Mouse (Mus musculus) limb, embryonic 13.5 days (tissue): ENCODE measurements around the gene Smdt1. TPM values are rescaled to one million over a fixed set of nuclear protein-coding genes. Genes with fewer than 3 reads are reported as not detected.
A peak's percentile ranks its signal among the peaks of the same experiment; 100 is the strongest.

Experiments used
- ATAC-seq: fragments of 200-750 bp; cut with Nextera tagmentation; 2 replicates; pipeline ENCODE4 v1.8.0; 2017; ENCODE audit warnings: low read depth, moderate number of reproducible peaks, moderate TSS enrichment; ENCODE audit not compliant: low FRiP score
- H3K27ac ChIP-seq: fragments of 300-500 bp; sonication (generic); 2 replicates; pipeline ENCODE4 v1.5.1; 2015; ENCODE audit warnings: inconsistent platforms, mild to moderate bottlenecking, moderate library complexity
- H3K27me3 ChIP-seq: fragments of 300-500 bp; sonication (generic); 2 replicates; pipeline ENCODE4 v1.6.1; 2015; ENCODE audit warnings: mild to moderate bottlenecking, inconsistent platforms
- H3K36me3 ChIP-seq: fragments of 300-500 bp; sonication (generic); 2 replicates; pipeline ENCODE4 v1.6.1; 2015; ENCODE audit warnings: inconsistent platforms, mild to moderate bottlenecking, moderate library complexity
- H3K4me1 ChIP-seq: fragments of 300-500 bp; sonication (generic); 2 replicates; pipeline ENCODE4 v1.6.1; 2015; ENCODE audit warnings: inconsistent platforms
- H3K4me2 ChIP-seq: fragments of 300-500 bp; sonication (generic); replicated peaks from 2 replicates; pipeline ENCODE4 v1.6.1; 2015; ENCODE audit warnings: inconsistent platforms, mild to moderate bottlenecking, moderate library complexity
- H3K4me3 ChIP-seq: fragments of 300-500 bp; sonication (generic); 2 replicates; pipeline ENCODE4 v1.5.1; 2015; ENCODE audit warnings: moderate library complexity, mild to moderate bottlenecking, inconsistent platforms
- H3K9ac ChIP-seq: fragments of 300-500 bp; sonication (generic); 2 replicates; pipeline ENCODE4 v1.6.1; 2015; ENCODE audit warnings: mild to moderate bottlenecking, inconsistent platforms
- H3K9me3 ChIP-seq: fragments of 300-500 bp; sonication (generic); 2 replicates; pipeline ENCODE4 v1.6.1; 2016; ENCODE audit warnings: inconsistent platforms
- WGBS: fragments of 180-500 bp; shearing (Covaris S2); methylation state at CpG from one replicate; pipeline ENCODE4 v1.1.7; 2015; 5-methylcytosine and 5-hydroxymethylcytosine counted together
- polyA plus RNA-seq: library from polyadenylated mRNA; unstranded; fragments of >200 nt; fragmentation: Nextera tagmentation; extraction: Ambion mirVana; gene quantifications from 2 replicates; pipeline ENCODE4 v1.2.1, GENCODE M21; 2015

Gene Smdt1
- polyA plus RNA-seq, 1 experiment from 2014 or later: 239 TPM

GRCm38 (mm10) chr15:82345820-82346470, 7.2 kb downstream of the Smdt1 start:
- H3K9me3 ChIP-seq: no peaks in the 10 kb centered on the region
- peak overlapping the region; percentile 68 for H3K9ac ChIP-seq

GRCm38 (mm10) chr15:82346580-82347302, 8.0 kb downstream of the Smdt1 start:
- H3K27me3 ChIP-seq: no peaks in the 10 kb centered on the region
- H3K4me3 ChIP-seq: peak overlapping the region; percentile 65
- H3K27ac ChIP-seq: peak overlapping the region; percentile 22; the same call in 1 of the 2 replicates
- H3K9me3 ChIP-seq: no peaks in the 10 kb centered on the region
- H3K4me2 ChIP-seq: peak overlapping the region; percentile 89
- 58% methylated on average over 14 of the region's 14 CpGs for WGBS
- H3K4me1 ChIP-seq: peaks cover 27% of the 10 kb centered on the region
- no peak for ATAC-seq
- H3K36me3 ChIP-seq: peaks cover 41% of the 10 kb centered on the region
- H3K9ac ChIP-seq: peak overlapping the region; percentile 68

More at GRCm38 (mm10) chr15:82345820-82346470, 7.2 kb downstream of the Smdt1 start:
- under 1% methylated on average over 51 of the region's 51 CpGs for WGBS
- Histone ChIP-seq H3K27me3 (no peaks in the 10 kb centered on the region), H3K27ac (peak overlapping the region; percentile 81; the same call in 1 of the 2 replicates), H3K36me3 (peaks cover 37% of the 10 kb centered on the region), H3K4me1 (peaks cover 32% of the 10 kb centered on the region), H3K4me2 (peak overlapping the region; percentile 89), H3K4me3 (peak overlapping the region; percentile 65)
- peak; percentile 98 for ATAC-seq

- Histone ChIP-seq H3K4me2 (peak overlapping the region; percentile 89), H3K4me1 (peaks cover 27% of the 10 kb centered on the region), H3K9ac (peak overlapping the region; percentile 68), H3K9me3 (no peaks in the 10 kb centered on the region), H3K27ac (no peak overlapping the region), H3K4me3 (peak overlapping the region; percentile 65), H3K27me3 (no peaks in the 10 kb centered on the region), H3K36me3 (peaks cover 41% of the 10 kb centered on the region)
- ATAC-seq: no peak
- WGBS: 79% methylated on average over 4 of the region's 4 CpGs
These were observed 8.5 kb downstream of the Smdt1 start for GRCm38 (mm10) chr15:82347303-82347676.

- 92% methylated on average over 12 of the region's 12 CpGs for WGBS
- H3K4me2 ChIP-seq: peak overlapping the region; percentile 89
- no peaks in the 10 kb centered on the region for H3K9me3 ChIP-seq
- peaks cover 28% of the 10 kb centered on the region for H3K4me1 ChIP-seq
- no peak overlapping the region for H3K27ac ChIP-seq
- no peak overlapping the region for H3K9ac ChIP-seq
- ATAC-seq: no peak
- peaks cover 41% of the 10 kb centered on the region for H3K36me3 ChIP-seq
- H3K4me3 ChIP-seq: no peak overlapping the region
- H3K27me3 ChIP-seq: no peaks in the 10 kb centered on the region
These were observed 9.1 kb downstream of the Smdt1 start for GRCm38 (mm10) chr15:82347852-82348251.

- Histone ChIP-seq H3K4me1 (peaks cover 34% of the 10 kb centered on the region), H3K9me3 (no peaks in the 10 kb centered on the region), H3K4me2 (peak overlapping the region; percentile 89; the same call in 1 of the 2 replicates), H3K27me3 (no peaks in the 10 kb centered on the region), H3K4me3 (no peak overlapping the region), H3K36me3 (peaks cover 41% of the 10 kb centered on the region), H3K9ac (no peak overlapping the region), H3K27ac (no peak overlapping the region)
- WGBS: 91% methylated on average over 8 of the region's 8 CpGs
- ATAC-seq: no peak
These were observed 9.7 kb downstream of the Smdt1 start for GRCm38 (mm10) chr15:82348258-82348998.

GRCm38 (mm10) chr15:82348999-82349341, 10.2 kb downstream of the Smdt1 start:
- Histone ChIP-seq H3K27me3 (no peaks in the 10 kb centered on the region), H3K4me3 (no peak overlapping the region), H3K27ac (no peak overlapping the region), H3K4me1 (peaks cover 35% of the 10 kb centered on the region), H3K36me3 (peaks cover 41% of the 10 kb centered on the region), H3K9me3 (no peaks in the 10 kb centered on the region), H3K4me2 (no peak overlapping the region), H3K9ac (no peak overlapping the region)
- WGBS: 86% methylated on average over 2 of the region's 2 CpGs
- ATAC-seq: no peak

- H3K4me1 ChIP-seq: peaks cover 39% of the 10 kb centered on the region
- H3K9ac ChIP-seq: no peak overlapping the region
- H3K27ac ChIP-seq: no peak overlapping the region
- no peak overlapping the region for H3K4me3 ChIP-seq
- ATAC-seq: no peak
- no peaks in the 10 kb centered on the region for H3K27me3 ChIP-seq
- no peaks in the 10 kb centered on the region for H3K9me3 ChIP-seq
- H3K36me3 ChIP-seq: peaks cover 41% of the 10 kb centered on the region
- no peak overlapping the region for H3K4me2 ChIP-seq
- 85% methylated on average over 4 of the region's 4 CpGs for WGBS
These were observed 11.6 kb downstream of the Smdt1 start for GRCm38 (mm10) chr15:82350349-82350748.

- peaks cover 38% of the 10 kb centered on the region for H3K4me1 ChIP-seq
- no peaks in the 10 kb centered on the region for H3K9me3 ChIP-seq
- H3K9ac ChIP-seq: no peak overlapping the region
- no peak overlapping the region for H3K27ac ChIP-seq
- no peak overlapping the region for H3K4me3 ChIP-seq
- H3K27me3 ChIP-seq: no peaks in the 10 kb centered on the region
- no peak for ATAC-seq
- peaks cover 41% of the 10 kb centered on the region for H3K36me3 ChIP-seq
- WGBS: 82% methylated on average over 3 of the region's 3 CpGs
- no peak overlapping the region for H3K4me2 ChIP-seq
These were observed 12.7 kb downstream of the Smdt1 start for GRCm38 (mm10) chr15:82351480-82351879.

GRCm38 (mm10) chr15:82353078-82353744, 14.5 kb downstream of the Smdt1 start:
- 30% methylated on average over 14 of the region's 14 CpGs for WGBS
- H3K4me2 ChIP-seq: peak overlapping the region; percentile 93
- peaks cover 23% of the 10 kb centered on the region for H3K4me1 ChIP-seq
- H3K9ac ChIP-seq: peak overlapping the region; percentile 97
- no peaks in the 10 kb centered on the region for H3K9me3 ChIP-seq
- H3K36me3 ChIP-seq: peaks cover 32% of the 10 kb centered on the region
- no peak for ATAC-seq
- H3K4me3 ChIP-seq: peak overlapping the region; percentile 94
- 0 out of 2 replicates have a peak overlapping the region, but pooled peaks have one; percentile 52 for H3K27ac ChIP-seq
- H3K27me3 ChIP-seq: no peaks in the 10 kb centered on the region

- Histone ChIP-seq H3K27ac (0 out of 2 replicates have a peak overlapping the region, but pooled peaks have one; percentile 52), H3K9me3 (no peaks in the 10 kb centered on the region), H3K4me2 (peak overlapping the region; percentile 93), H3K9ac (peak overlapping the region; percentile 97), H3K36me3 (peaks cover 27% of the 10 kb centered on the region), H3K27me3 (no peaks in the 10 kb centered on the region), H3K4me3 (peak overlapping the region; percentile 94), H3K4me1 (peaks cover 27% of the 10 kb centered on the region)
- WGBS: under 1% methylated on average over 23 of the region's 23 CpGs
- ATAC-seq: no peak; the same call in 1 of the 2 replicates
These were observed 15.0 kb downstream of the Smdt1 start for GRCm38 (mm10) chr15:82353745-82354113.

GRCm38 (mm10) chr15:82354126-82354945, 15.6 kb downstream of the Smdt1 start, which contains the start of gene Ndufa6:
Ndufa6 (minus strand) TSS chr15:82354322.
- Histone ChIP-seq H3K9ac (peak within 1 kb of the TSS; percentile 97), H3K4me3 (peak within 1 kb of the TSS; percentile 94), H3K27me3 (no peaks in the 10 kb centered on the region), H3K36me3 (peaks cover 21% of the 10 kb centered on the region), H3K4me1 (peaks cover 31% of the 10 kb centered on the region), H3K9me3 (no peaks in the 10 kb centered on the region), H3K4me2 (peak within 1 kb of the TSS; percentile 93), H3K27ac (peak within 1 kb of the TSS; percentile 87)
- 2% methylated on average over 57 of the region's 57 CpGs for WGBS
- ATAC-seq: peak; percentile 100
